Mouse (Mus musculus): ENCODE data around the gene Rpl23a.
"Not testable (repeated sequence)": the region's sequence is repeated elsewhere in the genome, so short reads cannot be mapped to it uniquely, and the experiment has no call there.

Rpl23a gene

GRCm38 (mm10) chr11:78146707-78147543 is 36.5 kb downstream of the Rpl23a start:
- no peak for DNase-seq (ENCODE audit: low spot score in 2 of 2)

- no peak for DNase-seq (ENCODE audit: low spot score in 2 of 2)
These were observed 37.2 kb downstream of the Rpl23a start for GRCm38 (mm10) chr11:78146168-78146567.

DNA sequence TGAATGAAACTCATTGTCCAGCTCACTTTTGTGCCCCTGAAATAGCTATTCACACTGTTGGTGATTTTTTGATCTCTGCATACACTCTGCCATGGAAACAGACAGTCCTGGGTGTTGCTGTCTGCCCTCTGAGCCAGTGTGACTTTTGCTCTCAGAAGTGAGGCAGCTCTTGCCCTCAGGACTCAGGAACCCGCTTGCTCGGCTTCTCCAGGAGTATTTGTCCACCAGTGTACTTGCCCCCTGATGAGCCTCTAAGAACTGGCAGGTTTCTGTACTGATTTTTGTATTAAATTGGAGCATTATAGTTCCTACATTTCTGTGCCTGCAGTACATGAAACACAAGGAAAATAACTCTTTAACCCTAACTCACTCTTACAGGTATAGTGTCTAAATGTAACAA is 39.9 kb downstream of the Rpl23a start:
- no peak for DNase-seq (ENCODE audit: low spot score in 2 of 2)

- DNase-seq (ENCODE audit: low spot score in 2 of 2), result no peak
These were observed 42.7 kb downstream of the Rpl23a start for GRCm38 (mm10) chr11:78140665-78141064.

DNA sequence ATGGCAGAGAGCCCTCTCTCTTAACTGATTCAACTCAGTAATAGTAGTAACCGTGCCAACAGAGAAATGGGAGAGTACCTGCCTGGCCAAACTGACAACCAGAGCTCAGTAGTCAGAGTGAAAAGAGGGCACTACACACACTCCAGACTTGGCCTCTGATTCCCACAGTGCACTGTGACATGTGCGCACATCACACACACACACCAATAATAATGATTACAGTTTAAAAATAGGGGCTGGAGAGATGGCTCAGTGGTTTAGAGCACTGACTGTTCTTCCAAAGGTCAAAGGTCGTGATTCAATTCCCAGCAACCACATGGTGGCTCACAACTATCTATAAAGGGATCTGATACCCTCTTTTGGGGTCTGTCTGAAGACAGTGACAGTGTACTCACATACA is 45.4 kb downstream of the Rpl23a start:
- no peak for DNase-seq (ENCODE audit: low spot score in 2 of 2)

DNA sequence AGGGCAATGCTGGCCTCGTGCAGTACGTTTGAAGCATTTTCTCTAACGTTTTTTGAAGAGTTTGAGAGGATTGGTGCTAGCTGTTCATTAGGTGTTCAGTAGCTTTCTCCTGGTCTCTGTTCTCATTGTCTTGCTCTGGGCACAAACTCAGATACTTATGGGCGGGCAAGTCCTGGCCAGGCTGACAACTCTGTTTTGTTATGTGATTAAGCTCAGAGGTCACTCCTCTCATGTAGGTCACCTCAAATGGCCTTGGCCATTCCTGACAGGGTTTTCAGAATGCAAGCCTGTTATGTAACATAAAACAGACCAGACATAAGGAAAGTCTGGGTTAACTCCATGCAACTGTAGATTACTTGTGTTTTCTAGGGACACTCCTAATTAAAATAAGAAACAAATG is 45.8 kb downstream of the Rpl23a start:
- DNase-seq (ENCODE audit: low spot score in 2 of 2), result no peak

DNA sequence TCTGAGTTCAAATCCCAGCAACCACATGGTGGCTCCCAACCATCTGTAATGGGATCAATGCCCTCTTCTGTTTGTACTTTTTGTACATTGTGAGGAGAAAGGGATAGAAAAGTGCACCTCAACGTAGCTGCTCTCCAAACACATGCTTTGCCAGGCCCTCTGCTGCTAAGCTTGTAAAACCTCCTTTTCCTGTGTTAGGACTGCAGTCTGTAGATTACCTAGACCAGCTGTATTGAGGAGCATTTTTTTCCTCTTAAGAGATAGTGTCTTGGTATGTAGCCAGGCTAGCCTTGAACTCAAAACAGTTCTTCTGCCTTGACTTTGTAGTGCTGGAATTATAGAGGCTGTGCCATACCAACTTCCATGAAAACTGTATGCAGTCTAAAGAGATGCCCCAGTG is 47.3 kb downstream of the Rpl23a start:
- DNase-seq (ENCODE audit: low spot score in 2 of 2), result no peak

- not testable (repeated sequence) for DNase-seq (ENCODE audit: low spot score in 2 of 2)
These were observed 48.1 kb downstream of the Rpl23a start for GRCm38 (mm10) chr11:78135314-78135713.

DNA sequence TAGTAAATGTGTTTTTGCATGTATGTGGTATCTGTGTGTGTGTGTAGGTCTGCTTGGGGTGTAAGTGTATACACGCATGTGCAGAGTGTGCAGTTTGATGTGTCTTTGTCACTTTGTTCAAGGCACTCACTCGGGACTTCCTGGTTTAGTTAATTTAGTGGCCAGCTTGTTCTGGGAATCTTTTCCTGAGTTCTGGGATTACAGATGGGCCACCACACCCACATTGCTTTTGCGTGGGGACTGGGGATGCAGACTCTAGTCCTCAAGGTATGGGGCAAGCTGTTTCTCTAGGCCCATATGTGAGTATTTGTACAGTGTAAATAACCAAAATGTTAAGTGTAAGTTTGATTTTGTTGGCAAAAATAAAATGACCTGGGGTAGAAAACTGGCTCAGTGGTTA is 49.0 kb downstream of the Rpl23a start:
- DNase-seq (ENCODE audit: low spot score in 2 of 2), result no peak

GRCm38 (mm10) chr11:78133915-78134314 is 49.5 kb downstream of the Rpl23a start:
- DNase-seq (ENCODE audit: low spot score in 2 of 2), result no peak
